Mouse (Mus musculus): ENCODE results near the gene Olfr1218. TPM values are rescaled to one million over a fixed set of nuclear protein-coding genes. Genes with fewer than 3 reads are reported as not detected.

Olfr1218 gene
- polyA plus RNA-seq, 1 experiment: not detected

DNA sequence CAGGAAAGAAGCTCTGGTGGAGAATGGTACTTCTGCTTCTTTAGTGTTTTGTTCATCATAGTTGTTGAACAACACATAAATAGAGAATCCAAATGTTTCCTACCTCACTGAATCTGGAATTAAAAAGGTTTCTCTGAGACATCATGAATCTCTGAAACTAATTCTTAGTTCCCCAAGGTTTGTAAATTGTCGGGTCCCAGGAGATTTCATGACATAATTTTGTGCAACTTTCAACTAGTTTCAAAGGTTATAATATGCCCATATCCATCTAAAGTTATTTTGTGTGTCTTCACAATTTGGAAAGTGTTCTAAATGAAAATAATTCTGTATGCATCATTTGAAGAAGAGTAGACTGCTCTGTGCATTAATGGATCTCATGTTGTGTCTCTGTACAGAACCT is 42.7 kb downstream of the Olfr1218 start, which contains the start of gene Olfr1216:
TSS of gene Olfr1216 (minus strand) at position 101 of the 400 bp plus-strand sequence.
- no peak for DNase-seq (ENCODE audit: low read depth in 1 of 2, low spot score in 2 of 2)
- Histone ChIP-seq H3K27me3 (ENCODE audit: control insufficient read depth, insufficient read depth, low read length) (no peaks in the 10 kb centered on the region), H3K27ac (ENCODE audit: insufficient read depth, low read length) (no peak within 1 kb of the TSS), H3K4me1 (ENCODE audit: control insufficient read depth, insufficient read depth, insufficient read length) (no peaks in the 10 kb centered on the region), H3K4me3 (ENCODE audit: extremely low read depth, insufficient read depth, insufficient read length) (no peak within 1 kb of the TSS), H3K36me3 (ENCODE audit: control insufficient read depth, insufficient read depth, low read length) (no peaks in the 10 kb centered on the region)
- WGBS: 80% methylated on average over 1 of the region's 1 CpGs
- TF ChIP-seq POLR2A (IDR thresholded peaks at IDR 0.05; ENCODE audit: low read depth, low read length) (no peak), CTCF (IDR thresholded peaks at IDR 0.05; ENCODE audit: extremely low read depth, insufficient read depth, insufficient read length, insufficient replicate concordance) (no peak)

DNA sequence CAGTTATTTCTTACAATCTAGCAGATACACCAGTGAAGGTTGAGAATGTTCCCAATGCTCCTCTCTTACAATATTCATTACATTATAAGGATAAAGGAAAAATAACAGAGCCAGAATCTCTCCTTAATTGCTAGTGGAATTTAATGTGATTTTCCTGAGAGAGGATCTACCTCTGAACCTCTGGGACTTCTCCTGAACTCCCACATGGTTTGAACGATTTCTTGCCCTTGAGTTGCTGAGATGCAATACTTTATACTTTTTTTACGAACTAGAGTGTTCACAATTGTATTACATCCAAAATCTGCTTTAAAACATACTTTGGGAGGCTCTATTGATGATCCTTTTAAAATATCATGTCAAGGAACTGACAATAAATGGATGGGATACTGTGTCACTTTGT is 54.1 kb downstream of the Olfr1218 start, which contains the start of gene Olfr1215:
TSS of gene Olfr1215 (minus strand) at position 101 of the 400 bp plus-strand sequence.
- Histone ChIP-seq H3K27me3 (ENCODE audit: control insufficient read depth, insufficient read depth, low read length) (no peaks in the 10 kb centered on the region), H3K4me3 (ENCODE audit: extremely low read depth, insufficient read depth, insufficient read length) (no peak within 1 kb of the TSS), H3K4me1 (ENCODE audit: control insufficient read depth, insufficient read depth, insufficient read length) (no peaks in the 10 kb centered on the region), H3K36me3 (ENCODE audit: control insufficient read depth, insufficient read depth, low read length) (no peaks in the 10 kb centered on the region), H3K27ac (ENCODE audit: insufficient read depth, low read length) (no peak within 1 kb of the TSS)
- TF ChIP-seq CTCF (IDR thresholded peaks at IDR 0.05; ENCODE audit: extremely low read depth, insufficient read depth, insufficient read length, insufficient replicate concordance): no peak
- no peak for TF ChIP-seq POLR2A (IDR thresholded peaks at IDR 0.05; ENCODE audit: low read depth, low read length)
- no peak for DNase-seq (ENCODE audit: low read depth in 1 of 2, low spot score in 2 of 2)
- WGBS: 59% methylated on average over 2 of the region's 2 CpGs

Other genes with a start within 250 kb of the Olfr1218 start
- gene Olfr1202, start 246.7 kb downstream of the Olfr1218 start, polyA plus RNA-seq (2012; rRNA removed): not detected in 2 replicates
- gene Olfr1205, start 231.4 kb downstream of the Olfr1218 start, polyA plus RNA-seq (2012; rRNA removed): not detected in 2 replicates
- gene Olfr1204, start 211.9 kb downstream of the Olfr1218 start, polyA plus RNA-seq (2012; rRNA removed): not detected in 2 replicates
- gene Olfr1206, start 198.0 kb downstream of the Olfr1218 start, polyA plus RNA-seq (2012; rRNA removed): not detected in 2 replicates
- gene Olfr1208, start 158.9 kb downstream of the Olfr1218 start, polyA plus RNA-seq (2012; rRNA removed): not detected in 2 replicates
- gene Olfr1209, start 146.0 kb downstream of the Olfr1218 start, polyA plus RNA-seq (2012; rRNA removed): not detected in 2 replicates
- gene Olfr1211, start 123.1 kb downstream of the Olfr1218 start, polyA plus RNA-seq (2012; rRNA removed): not detected in 2 replicates
- gene Olfr1212, start 107.2 kb downstream of the Olfr1218 start, polyA plus RNA-seq (2012; rRNA removed): not detected in 2 replicates
- not detected in 2 replicates for gene Gm13762, start 80.9 kb downstream of the Olfr1218 start, polyA plus RNA-seq (2012; rRNA removed)
- gene Olfr1214, start 68.5 kb downstream of the Olfr1218 start, polyA plus RNA-seq (2012; rRNA removed): not detected in 2 replicates
- gene Olfr1215, start 54.2 kb downstream of the Olfr1218 start, polyA plus RNA-seq (2012; rRNA removed): not detected in 2 replicates
- gene Olfr1216, start 42.8 kb downstream of the Olfr1218 start, polyA plus RNA-seq (2012; rRNA removed): not detected in 2 replicates
- not detected in 2 replicates for gene Olfr1217, start 29.1 kb downstream of the Olfr1218 start, polyA plus RNA-seq (2012; rRNA removed)
- not detected in 2 replicates for gene Olfr1219, start 22.3 kb upstream of the Olfr1218 start, polyA plus RNA-seq (2012; rRNA removed)
- not detected in 2 replicates for gene Olfr1220, start 45.6 kb upstream of the Olfr1218 start, polyA plus RNA-seq (2012; rRNA removed)
- not detected in 2 replicates for gene Olfr1221, start 56.1 kb upstream of the Olfr1218 start, polyA plus RNA-seq (2012; rRNA removed)
- gene Olfr1222, start 71.9 kb upstream of the Olfr1218 start, polyA plus RNA-seq (2012; rRNA removed): not detected in 2 replicates
- not detected in 2 replicates for gene Olfr1223, start 90.4 kb upstream of the Olfr1218 start, polyA plus RNA-seq (2012; rRNA removed)
- not detected in 2 replicates for gene Olfr1224-ps1, start 102.9 kb upstream of the Olfr1218 start, polyA plus RNA-seq (2012; rRNA removed)
- gene Olfr1225, start 113.5 kb upstream of the Olfr1218 start, polyA plus RNA-seq (2012; rRNA removed): not detected in 2 replicates
- gene Olfr1226, start 138.9 kb upstream of the Olfr1218 start, polyA plus RNA-seq (2012; rRNA removed): not detected in 2 replicates
- gene Olfr1228, start 192.9 kb upstream of the Olfr1218 start, polyA plus RNA-seq (2012; rRNA removed): not detected in 2 replicates
- not detected in 2 replicates for gene Olfr1229, start 226.8 kb upstream of the Olfr1218 start, polyA plus RNA-seq (2012; rRNA removed)
- gene Olfr1230, start 236.1 kb upstream of the Olfr1218 start, polyA plus RNA-seq (2012; rRNA removed): not detected in 2 replicates
- not detected in 2 replicates for gene Olfr1231, start 245.9 kb upstream of the Olfr1218 start, polyA plus RNA-seq (2012; rRNA removed)